Comparison of ENCODE assay signal across 9 mouse cellular contexts in genomic region chr7:30717716-30718046, GRCm38 (mm10). TPM values are rescaled to one million over a fixed set of nuclear protein-coding genes. Genes with fewer than 3 reads are reported as not detected.
DNase-seq lines count a peak whose midpoint lies in the region; ATAC-seq and TF ChIP-seq lines count a peak whose summit lies in the region.
"Had no signal": no experiment of that assay in that cellular context is flagged by ENCODE, and none has a peak within 500 bp of the region (broad histone marks: within the 10 kb centered on the region; RNA-seq: fewer than 3 reads in every experiment).

No protein-coding gene starts in this region.

- H3K4me3 ChIP-seq in liver, adult 2 months (ENCODE audit: insufficient read depth, low read depth, low read length): peak overlapping the region; percentile 4; the same call in 1 of the 2 replicates
- H3K4me3 ChIP-seq in embryonic facial prominence, embryonic 15.5 days (replicated peaks): peak overlapping the region; percentile 36
- H3K4me3 ChIP-seq in limb, embryonic 10.5 days: peak overlapping the region; percentile 48
- peak overlapping the region; percentile 25 for H3K4me3 ChIP-seq in neural tube, embryonic 14.5 days (ENCODE audit: low read depth, low read length)

- no peak overlapping the region for H3K9ac ChIP-seq in liver, adult 2 months (ENCODE audit: low read depth, low read length)
- no peak overlapping the region for H3K9ac ChIP-seq in embryonic facial prominence, embryonic 15.5 days
- no peak overlapping the region for H3K9ac ChIP-seq in neural tube, embryonic 14.5 days (replicated peaks; ENCODE audit: low read depth, low read length)

- H3K9me3 ChIP-seq in embryonic facial prominence, embryonic 15.5 days (replicated peaks): no peaks in the 10 kb centered on the region
- no peaks in the 10 kb centered on the region for H3K9me3 ChIP-seq in limb, embryonic 10.5 days (replicated peaks)
- no peaks in the 10 kb centered on the region for H3K9me3 ChIP-seq in neural tube, embryonic 14.5 days (ENCODE audit: control insufficient read depth, low read length)

- TF ChIP-seq POLR2A in liver, adult 2 months (IDR thresholded peaks at IDR 0.05; ENCODE audit: extremely low read depth, insufficient read depth, low read length): no peak

- DNase-seq in liver, adult 2 months (ENCODE audit: extremely low read depth, low read depth, low spot score): no peak
- no peak for DNase-seq in liver
- no peak for DNase-seq in limb, embryonic 10.5 days (ENCODE audit: low spot score)
- no peak for DNase-seq in cerebellum, adult 8-10 months
- DNase-seq in urinary bladder, postnatal 14 days (ENCODE audit: low spot score): no peak

- TF ChIP-seq CTCF in liver, adult 2 months (IDR thresholded peaks at IDR 0.05; ENCODE audit: low read depth, low read length): no peak

- no peaks in the 10 kb centered on the region for H3K79me2 ChIP-seq in liver, adult 2 months (ENCODE audit: control insufficient read depth, insufficient read depth, low read length)

- H3K4me1 ChIP-seq in liver, adult 2 months (ENCODE audit: control insufficient read depth, insufficient read depth, low read length): peaks cover 13% of the 10 kb centered on the region
- H3K4me1 ChIP-seq in embryonic facial prominence, embryonic 15.5 days: peaks cover 10% of the 10 kb centered on the region
- H3K4me1 ChIP-seq in limb, embryonic 10.5 days: peaks cover 11% of the 10 kb centered on the region
- H3K4me1 ChIP-seq in neural tube, embryonic 14.5 days (ENCODE audit: control insufficient read depth, insufficient read depth, low read length): 0 out of 2 replicates have a peak, but pooled peaks cover 4% of the 10 kb centered on the region

- no peaks in the 10 kb centered on the region for H3K27me3 ChIP-seq in liver, adult 2 months (ENCODE audit: control insufficient read depth, insufficient read depth, low read length)
- H3K27me3 ChIP-seq in embryonic facial prominence, embryonic 15.5 days: peaks cover 39% of the 10 kb centered on the region
- H3K27me3 ChIP-seq in limb, embryonic 10.5 days (ENCODE audit: low read depth, poor library complexity, severe bottlenecking): peaks cover 59% of the 10 kb centered on the region
- H3K27me3 ChIP-seq in neural tube, embryonic 14.5 days (ENCODE audit: control insufficient read depth, insufficient read depth, low read length): peaks cover 5% of the 10 kb centered on the region; the same call in 1 of the 2 replicates

- H3K4me2 ChIP-seq in embryonic facial prominence, embryonic 15.5 days (replicated peaks): peak overlapping the region; percentile 59
- H3K4me2 ChIP-seq in neural tube, embryonic 14.5 days (ENCODE audit: low read depth, low read length): peak overlapping the region; percentile 46

- no peak overlapping the region for H3K27ac ChIP-seq in liver, adult 2 months (replicated peaks; ENCODE audit: insufficient read depth, low read depth, low read length)
- no peak overlapping the region for H3K27ac ChIP-seq in embryonic facial prominence, embryonic 15.5 days (replicated peaks)
- H3K27ac ChIP-seq in limb, embryonic 10.5 days: no peak overlapping the region
- no peak overlapping the region for H3K27ac ChIP-seq in neural tube, embryonic 14.5 days (ENCODE audit: low read depth, low read length)

- 38% methylated on average over 14 of the region's 14 CpGs for WGBS in liver, adult 2 months
- 11% methylated on average over 14 of the region's 14 CpGs for WGBS in embryonic facial prominence, embryonic 15.5 days
- WGBS in limb, embryonic 10.5 days: 9% methylated on average over 14 of the region's 14 CpGs
- 10% methylated on average over 14 of the region's 14 CpGs for WGBS in neural tube, embryonic 14.5 days

- no peaks in the 10 kb centered on the region for H3K36me3 ChIP-seq in liver, adult 2 months (ENCODE audit: control insufficient read depth, insufficient read depth, low read length)
- H3K36me3 ChIP-seq in embryonic facial prominence, embryonic 15.5 days: no peaks in the 10 kb centered on the region
- H3K36me3 ChIP-seq in limb, embryonic 10.5 days: no peaks in the 10 kb centered on the region
- H3K36me3 ChIP-seq in neural tube, embryonic 14.5 days (ENCODE audit: control insufficient read depth, insufficient read depth, low read length): no peaks in the 10 kb centered on the region

- no peak for ATAC-seq in embryonic facial prominence, embryonic 15.5 days (ENCODE audit: insufficient number of reproducible peaks, low FRiP score, low TSS enrichment, low read depth)
- peak; percentile 47 for ATAC-seq in neural tube, embryonic 14.5 days (ENCODE audit: low read depth)
- ATAC-seq in megakaryocyte-erythroid progenitor cell, adult 5-6 weeks (replicated peaks; ENCODE audit: low FRiP score, low TSS enrichment, poor library complexity, severe bottlenecking): no peak

RNA-seq across cellular contexts. Expression of gene Atp4a, which starts 5.7 kb away (rescaled TPM):
- total RNA-seq in liver, adult 2 months (2014; rRNA removed): 2.6 and 4.4 TPM in 2 replicates
- polyA plus RNA-seq in liver, adult 2 months (2012; rRNA removed): 1.3 and 4.2 TPM in 2 replicates
- 0.29 and 0.63 TPM in 2 replicates for polyA plus RNA-seq in embryonic facial prominence, embryonic 15.5 days (2015; fragmentation: Nextera tagmentation; extraction: Ambion mirVana)
- polyA plus RNA-seq in limb, embryonic 10.5 days (2016; fragmentation: Nextera tagmentation; extraction: Ambion mirVana): 0.08 and 0.38 TPM in 2 replicates
- polyA plus RNA-seq in neural tube, embryonic 14.5 days (2014; fragmentation: Nextera tagmentation; extraction: Ambion mirVana): 1.9 and 2.9 TPM in 2 replicates
- total RNA-seq in megakaryocyte-erythroid progenitor cell, adult 5-6 weeks (2014; fragmentation: Nextera tagmentation): 11.2 and 16.0 TPM in 2 replicates
- 1.4 and 2.9 TPM in 2 replicates for total RNA-seq in megakaryocyte-erythroid progenitor cell, adult 5-6 weeks (2017)

RNA-seq across cellular contexts. Expression of gene Tmem147, which starts 11.7 kb away (rescaled TPM):
- total RNA-seq in liver, adult 2 months (2014; rRNA removed): 124 and 146 TPM in 2 replicates
- polyA plus RNA-seq in liver, adult 2 months (2012; rRNA removed): 248 and 335 TPM in 2 replicates
- 191 and 200 TPM in 2 replicates for polyA plus RNA-seq in embryonic facial prominence, embryonic 15.5 days (2015; fragmentation: Nextera tagmentation; extraction: Ambion mirVana)
- 153 and 159 TPM in 2 replicates for polyA plus RNA-seq in limb, embryonic 10.5 days (2016; fragmentation: Nextera tagmentation; extraction: Ambion mirVana)
- 286 and 323 TPM in 2 replicates for polyA plus RNA-seq in neural tube, embryonic 14.5 days (2014; fragmentation: Nextera tagmentation; extraction: Ambion mirVana)
- 285 and 294 TPM in 2 replicates for total RNA-seq in megakaryocyte-erythroid progenitor cell, adult 5-6 weeks (2014; fragmentation: Nextera tagmentation)
- 59.7 and 85.5 TPM in 2 replicates for total RNA-seq in megakaryocyte-erythroid progenitor cell, adult 5-6 weeks (2017)

RNA-seq across cellular contexts. Expression of gene 2200002J24Rik, which starts 19.0 kb away (rescaled TPM):
- 0.34 TPM in 1 of 2 replicates, not detected in the other for total RNA-seq in liver, adult 2 months (2014; rRNA removed)
- not detected in 2 replicates for polyA plus RNA-seq in liver, adult 2 months (2012; rRNA removed)
- 0.41 and 0.64 TPM in 2 replicates for polyA plus RNA-seq in embryonic facial prominence, embryonic 15.5 days (2015; fragmentation: Nextera tagmentation; extraction: Ambion mirVana)
- polyA plus RNA-seq in limb, embryonic 10.5 days (2016; fragmentation: Nextera tagmentation; extraction: Ambion mirVana): not detected in 2 replicates
- polyA plus RNA-seq in neural tube, embryonic 14.5 days (2014; fragmentation: Nextera tagmentation; extraction: Ambion mirVana): not detected in 2 replicates
- not detected in 2 replicates for total RNA-seq in megakaryocyte-erythroid progenitor cell, adult 5-6 weeks (2014; fragmentation: Nextera tagmentation)
- total RNA-seq in megakaryocyte-erythroid progenitor cell, adult 5-6 weeks (2017): not detected in 2 replicates

RNA-seq across cellular contexts. Expression of gene Gapdhs, which starts 25.8 kb away (rescaled TPM):
- not detected in 2 replicates for total RNA-seq in liver, adult 2 months (2014; rRNA removed)
- 0.50 and 1.3 TPM in 2 replicates for polyA plus RNA-seq in liver, adult 2 months (2012; rRNA removed)
- 0.48 and 1.0 TPM in 2 replicates for polyA plus RNA-seq in embryonic facial prominence, embryonic 15.5 days (2015; fragmentation: Nextera tagmentation; extraction: Ambion mirVana)
- polyA plus RNA-seq in limb, embryonic 10.5 days (2016; fragmentation: Nextera tagmentation; extraction: Ambion mirVana): 0.43 TPM in 1 of 2 replicates, not detected in the other
- 0.90 and 1.2 TPM in 2 replicates for polyA plus RNA-seq in neural tube, embryonic 14.5 days (2014; fragmentation: Nextera tagmentation; extraction: Ambion mirVana)
- total RNA-seq in megakaryocyte-erythroid progenitor cell, adult 5-6 weeks (2014; fragmentation: Nextera tagmentation): not detected in 2 replicates
- not detected in 2 replicates for total RNA-seq in megakaryocyte-erythroid progenitor cell, adult 5-6 weeks (2017)
- polyA plus RNA-seq: large intestine, adult 2 months had no signal

RNA-seq across cellular contexts. Expression of gene Sbsn, which starts 33.6 kb away (rescaled TPM):
- 0.46 and 0.60 TPM in 2 replicates for total RNA-seq in liver, adult 2 months (2014; rRNA removed)
- polyA plus RNA-seq in liver, adult 2 months (2012; rRNA removed): 0.33 and 0.41 TPM in 2 replicates
- polyA plus RNA-seq in embryonic facial prominence, embryonic 15.5 days (2015; fragmentation: Nextera tagmentation; extraction: Ambion mirVana): 163 and 182 TPM in 2 replicates
- 1.1 and 1.4 TPM in 2 replicates for polyA plus RNA-seq in limb, embryonic 10.5 days (2016; fragmentation: Nextera tagmentation; extraction: Ambion mirVana)
- 1.7 and 2.0 TPM in 2 replicates for polyA plus RNA-seq in neural tube, embryonic 14.5 days (2014; fragmentation: Nextera tagmentation; extraction: Ambion mirVana)
- 3.3 and 4.5 TPM in 2 replicates for total RNA-seq in megakaryocyte-erythroid progenitor cell, adult 5-6 weeks (2014; fragmentation: Nextera tagmentation)
- total RNA-seq in megakaryocyte-erythroid progenitor cell, adult 5-6 weeks (2017): 2.7 and 11.6 TPM in 2 replicates
